Mouse (Mus musculus) right cerebral cortex, postnatal 10 days (tissue): ENCODE measurements at regions not wholly inside any gene's neighbourhood (a gene's known extent, or its start where the extent isn't known, plus 50 kb on each side); places are given as distances from the start of the nearest gene placed in this dataset.
A peak's percentile ranks its signal among the peaks of the same experiment; 100 is the strongest.

Experiments used
- DNase-seq, 2 experiments: peaks; one replicate each; pipeline ENCODE4 v3.0.0; 2021; ENCODE audit warnings: low spot score in 2 of 2

GRCm38 (mm10) chr13:68372631-68373030, 209.3 kb downstream of the Mtrr start:
- DNase-seq = peak in 1 of 2 experiments; percentile 21
